Mouse (Mus musculus): ENCODE measurements around the gene Dnajc3.

The Dnajc3 gene

DNA sequence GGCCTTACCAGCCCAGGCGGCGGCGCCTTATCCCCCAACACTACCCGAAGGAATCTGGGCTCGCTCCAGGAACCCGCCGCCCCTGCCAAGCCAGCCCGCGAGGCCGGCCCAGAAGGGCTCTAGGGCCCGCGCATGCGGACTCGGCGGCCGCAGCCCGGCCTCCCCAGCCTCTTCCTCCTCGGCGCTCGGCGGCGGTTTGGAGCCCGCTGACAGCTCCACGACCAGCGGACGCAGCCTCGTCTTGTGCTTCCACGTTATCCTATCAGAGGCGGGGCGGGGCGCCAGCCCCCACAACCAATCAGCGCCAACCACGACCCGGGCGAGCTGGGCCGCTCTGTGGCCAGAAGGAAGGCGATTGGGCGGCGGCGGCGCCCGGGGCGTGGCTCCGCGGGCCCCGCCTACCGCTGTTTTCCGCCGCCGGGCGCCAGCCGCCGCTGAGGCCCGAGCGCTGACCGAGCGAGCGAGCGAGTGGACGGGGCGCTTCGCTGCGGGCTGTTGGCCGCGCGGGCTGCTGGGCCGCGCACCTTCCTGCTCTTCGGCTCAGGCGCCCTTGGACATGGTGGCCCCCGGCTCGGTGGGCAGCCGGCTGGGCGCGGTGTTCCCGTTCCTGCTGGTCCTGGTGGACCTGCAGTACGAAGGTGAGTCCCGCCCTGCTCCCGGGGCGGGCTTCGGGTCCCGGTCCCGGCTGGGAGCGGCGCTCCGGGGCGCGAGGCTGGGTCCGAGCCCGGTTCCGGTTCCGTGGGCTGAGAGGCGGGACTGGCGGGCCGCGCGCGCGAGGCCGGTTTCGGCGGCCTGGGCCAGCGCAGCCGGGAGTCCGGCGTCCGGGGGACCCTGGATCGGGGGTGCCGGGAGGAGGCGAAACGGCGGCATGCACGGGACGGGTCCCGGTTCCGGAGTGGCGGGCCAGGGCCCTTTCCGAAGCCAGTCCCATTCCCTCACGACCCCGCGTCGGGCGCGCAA is at the start of gene Dnajc3:
Gene Dnajc3 (plus strand): TSS at position 444 of the 960 bp plus-strand sequence.
- WGBS, result under 1% methylated on average over 123 of the region's 124 CpGs

DNA sequence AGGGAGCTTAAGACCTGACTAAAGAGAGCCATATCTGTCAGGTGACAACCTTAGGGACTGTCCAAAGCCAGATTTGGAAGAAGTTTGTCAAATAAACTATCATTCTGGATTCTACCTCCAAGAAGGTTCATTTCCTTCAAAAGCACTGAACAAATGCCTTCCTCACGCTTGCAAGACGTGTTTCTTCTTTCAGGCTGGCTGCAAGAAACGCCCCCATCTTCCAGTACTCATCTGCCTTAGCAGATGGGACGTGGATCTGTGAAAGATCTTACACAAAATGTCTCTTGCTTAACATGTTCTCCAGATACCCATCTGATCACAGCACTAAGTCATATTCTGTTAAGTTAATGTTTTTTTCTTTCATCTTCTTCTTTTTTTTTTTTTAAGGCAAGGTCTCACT is 47.7 kb upstream of the Dnajc3 start:
- WGBS, result 52% methylated on average over 4 of the region's 4 CpGs

DNA sequence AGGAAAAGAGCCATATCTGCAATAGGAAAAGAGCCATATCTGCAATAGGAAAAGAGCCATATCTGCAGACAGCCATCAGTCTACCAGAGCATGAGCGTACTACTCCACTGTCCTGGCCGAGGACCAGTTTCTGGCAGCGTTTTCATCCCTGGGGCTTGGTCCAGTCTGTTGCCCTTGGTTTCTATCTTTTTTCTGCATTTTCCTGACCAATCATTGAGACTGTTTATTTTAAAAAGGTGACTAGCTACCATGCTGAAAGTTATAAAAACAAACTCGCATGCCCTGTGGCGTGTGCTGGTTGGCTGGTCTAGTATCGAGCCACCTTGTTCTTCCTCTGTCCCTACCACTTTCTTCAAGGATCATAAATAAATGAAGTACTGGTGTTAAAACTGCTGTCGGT is 42.5 kb upstream of the Dnajc3 start:
- 80% methylated on average over 7 of the region's 7 CpGs for WGBS

DNA sequence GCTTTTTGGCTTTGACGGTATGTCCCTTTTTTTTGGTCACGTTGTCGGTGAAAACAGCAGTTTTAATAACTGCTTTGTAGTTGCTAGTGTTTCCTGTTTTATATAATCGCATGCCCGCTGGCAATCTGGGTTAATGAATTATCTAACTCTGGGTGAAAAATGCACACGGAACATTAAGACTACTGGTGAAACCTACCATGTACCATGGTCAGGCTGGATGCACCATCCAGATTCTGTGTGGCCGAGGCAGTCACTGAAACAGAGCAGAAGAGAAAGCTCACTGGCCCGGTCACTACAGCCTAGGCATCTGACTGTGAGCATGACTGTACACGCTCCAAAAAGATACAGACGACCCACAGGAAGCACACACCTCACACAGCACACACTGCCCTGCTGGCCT is 42.1 kb upstream of the Dnajc3 start:
- 88% methylated on average over 10 of the region's 10 CpGs for WGBS

DNA sequence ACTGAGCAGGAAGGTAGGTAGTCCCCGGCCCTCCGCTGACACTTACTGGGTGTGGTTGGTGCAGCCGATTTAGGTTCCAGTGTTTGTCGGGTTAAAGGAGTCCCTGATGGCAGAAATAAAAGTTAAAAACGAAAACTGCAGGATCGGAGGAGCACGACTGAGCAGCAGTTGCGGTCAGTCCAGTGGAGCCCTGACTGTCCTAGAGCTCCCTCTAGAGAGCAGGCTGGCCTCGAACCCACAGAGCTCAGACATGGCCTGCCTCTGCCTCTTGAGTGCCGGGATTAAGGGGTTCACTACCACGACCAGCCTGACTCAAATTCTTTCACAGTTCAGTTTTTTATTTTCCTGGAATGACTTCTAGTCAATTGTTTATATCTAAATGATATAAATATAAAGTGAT is 37.8 kb upstream of the Dnajc3 start:
- WGBS, result 81% methylated on average over 11 of the region's 11 CpGs

DNA sequence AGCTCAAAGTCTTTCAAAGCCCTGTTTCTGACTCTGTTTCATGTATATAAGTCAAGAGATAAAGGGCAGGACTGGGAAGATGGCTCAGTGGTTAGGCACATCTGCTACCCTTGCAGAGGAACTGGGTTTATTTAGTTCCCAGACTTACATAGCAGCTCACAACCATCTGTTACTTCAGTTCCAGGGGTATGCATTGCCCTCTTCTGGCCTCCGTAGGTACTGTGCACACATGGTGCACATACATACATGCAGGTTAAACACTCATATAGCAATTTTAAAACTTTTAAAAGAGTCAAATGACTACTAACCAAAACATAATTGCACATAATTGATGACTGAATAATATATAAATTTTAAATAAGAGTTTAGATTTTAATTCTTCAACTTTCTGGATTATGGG is 36.9 kb upstream of the Dnajc3 start:
- WGBS, result 98% methylated on average over 1 of the region's 1 CpGs

DNA sequence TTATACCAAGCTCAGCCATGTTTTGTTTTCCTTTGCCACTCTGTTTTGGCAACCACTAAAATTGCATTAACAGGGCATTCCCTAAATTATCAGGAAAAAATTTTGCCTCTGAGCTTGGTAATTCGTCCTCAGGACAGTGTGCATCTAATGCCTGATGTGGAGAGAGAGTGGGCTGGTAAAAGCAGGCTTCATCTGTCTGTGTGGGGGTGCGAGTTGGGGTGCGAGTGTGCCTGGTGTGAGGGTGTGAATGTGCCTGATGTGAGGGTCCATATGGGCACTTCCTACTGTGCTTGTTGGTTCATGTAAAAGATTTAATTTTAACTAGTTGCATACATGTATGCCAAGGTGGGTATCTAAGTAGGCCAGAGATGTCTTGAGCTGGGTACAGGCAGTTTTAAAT is 34.4 kb upstream of the Dnajc3 start:
- WGBS, result 57% methylated on average over 3 of the region's 3 CpGs

DNA sequence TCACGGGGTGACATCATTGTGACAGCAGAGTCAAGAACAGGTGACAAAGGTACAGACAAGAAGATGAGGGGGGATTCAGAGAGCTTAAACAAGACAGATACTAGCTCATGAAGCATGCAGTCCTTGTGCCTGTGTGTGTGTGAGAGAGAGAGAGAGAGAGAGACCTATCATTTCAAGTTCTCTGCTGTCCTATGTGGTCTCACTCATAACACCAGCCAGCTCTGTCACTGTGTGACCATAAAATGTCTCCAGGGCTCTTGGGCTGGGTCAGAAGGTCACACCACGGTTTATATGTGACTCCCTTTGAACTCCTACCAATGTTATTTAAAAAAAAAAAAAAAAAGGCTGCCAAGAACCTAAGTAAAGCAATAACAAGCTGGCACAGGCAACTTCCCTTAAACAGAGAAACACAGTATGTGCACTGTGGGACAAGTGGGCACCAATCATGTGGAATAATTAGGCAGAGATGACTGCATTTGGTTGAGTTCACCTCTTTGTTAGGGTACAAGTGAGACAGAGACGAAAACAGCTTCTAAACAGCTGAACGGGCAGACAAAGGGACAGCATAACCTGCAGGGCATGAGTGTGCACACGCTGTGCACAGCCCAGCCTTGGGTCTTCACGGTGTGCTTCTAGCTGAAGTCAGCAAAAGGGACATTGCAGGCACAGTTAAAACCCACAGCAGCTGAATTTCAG is 33.8 kb upstream of the Dnajc3 start:
- WGBS, result 45% methylated on average over 6 of the region's 6 CpGs

DNA sequence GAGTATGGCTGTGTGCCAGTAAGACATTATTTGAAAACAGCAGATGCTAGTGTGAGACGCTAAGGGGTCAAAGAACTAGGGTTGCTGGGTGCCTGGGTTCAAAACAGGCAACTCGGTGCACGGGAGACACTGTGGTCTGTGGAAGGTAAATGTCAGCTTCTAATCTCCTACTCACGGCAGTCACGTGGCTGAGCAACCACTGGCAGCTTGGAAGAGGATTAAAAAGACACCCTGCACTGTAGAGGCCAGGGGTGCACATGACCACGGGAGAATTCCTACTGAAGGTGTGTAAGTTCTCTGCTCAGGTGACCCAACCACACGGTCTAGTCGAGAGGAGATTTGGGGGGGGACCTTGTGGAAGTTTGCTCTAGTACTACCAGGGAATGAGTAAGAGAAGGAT is 30.2 kb upstream of the Dnajc3 start:
- WGBS, result 68% methylated on average over 8 of the region's 8 CpGs

DNA sequence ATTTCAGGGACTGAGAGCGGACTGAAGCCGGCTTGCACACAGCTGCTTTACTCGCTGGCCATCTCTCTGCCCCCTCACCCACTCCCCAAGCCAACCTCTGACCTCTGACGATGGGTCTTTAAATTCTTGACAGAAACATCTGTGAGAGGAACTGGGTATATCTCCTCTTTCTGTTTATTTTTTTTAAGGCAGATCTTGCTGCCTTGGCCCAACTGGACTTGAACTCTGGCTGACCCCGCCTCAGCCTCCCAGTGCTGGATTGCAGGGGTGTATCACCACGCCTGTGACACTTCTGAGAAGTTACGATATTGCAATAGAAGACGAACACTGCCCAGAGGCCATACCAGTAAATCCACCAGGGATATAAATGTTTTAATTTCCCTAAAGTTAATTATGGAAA is 27.9 kb upstream of the Dnajc3 start:
- 92% methylated on average over 8 of the region's 8 CpGs for WGBS

DNA sequence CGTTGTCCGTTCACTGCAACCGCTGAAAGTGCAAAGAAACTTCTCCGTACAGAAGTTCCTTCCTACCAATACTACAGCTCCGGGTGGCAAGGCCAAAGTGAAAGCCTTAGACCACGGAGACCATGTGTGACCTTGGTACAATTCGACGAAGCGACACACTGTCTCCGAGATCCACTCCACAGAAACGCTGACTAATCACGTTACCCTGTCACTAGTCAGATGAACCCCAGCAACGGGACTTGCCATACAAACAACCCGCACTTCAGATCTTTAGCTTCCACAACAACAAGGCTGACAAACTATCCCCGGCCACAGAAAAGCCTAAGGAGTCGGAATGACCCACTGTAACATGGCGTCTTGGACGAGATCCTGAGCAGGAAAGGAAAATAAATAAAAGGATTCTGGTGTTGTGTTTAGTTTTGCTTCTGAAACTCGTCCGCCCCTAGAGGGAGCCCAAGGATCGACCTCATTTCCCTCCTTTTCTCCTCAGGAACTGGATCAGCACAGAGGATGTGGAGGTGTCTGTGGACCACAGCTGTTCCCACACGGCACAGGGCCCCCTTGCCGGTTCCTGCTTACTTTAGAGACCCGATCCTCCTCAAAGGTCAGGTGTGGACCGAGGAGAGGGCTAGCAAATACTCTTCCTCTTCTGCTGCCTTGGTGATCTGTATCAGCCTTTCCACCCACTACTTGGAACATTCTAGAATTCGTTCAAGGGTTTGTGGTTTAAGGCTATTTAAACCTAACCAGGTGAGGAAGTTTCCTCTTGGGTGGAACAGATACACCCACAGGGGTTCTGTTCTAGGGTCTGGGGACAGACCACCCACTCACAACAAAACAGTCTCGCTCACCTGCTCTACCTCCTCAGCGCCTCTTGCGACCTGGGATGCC is 27.2 kb upstream of the Dnajc3 start:
- 52% methylated on average over 29 of the region's 29 CpGs for WGBS

DNA sequence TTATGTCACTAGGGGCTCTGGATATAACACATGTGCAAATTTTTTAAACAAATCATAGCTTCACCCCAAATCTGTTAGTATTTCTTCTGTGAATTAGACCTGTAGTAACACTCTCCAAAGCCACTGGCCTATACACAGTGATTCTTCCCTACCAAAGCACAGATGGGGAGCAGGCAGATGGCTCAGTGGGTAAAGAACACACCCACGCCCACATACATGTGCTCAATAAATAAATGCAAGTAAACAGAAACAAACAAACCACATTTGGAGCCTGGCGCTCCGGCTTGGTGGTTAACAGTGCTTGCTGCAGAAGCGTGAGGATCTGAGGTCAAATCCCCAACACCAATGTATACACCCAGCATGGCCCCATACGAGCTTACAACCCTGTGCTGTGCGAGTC is 26.3 kb upstream of the Dnajc3 start:
- WGBS, result 85% methylated on average over 6 of the region's 6 CpGs

DNA sequence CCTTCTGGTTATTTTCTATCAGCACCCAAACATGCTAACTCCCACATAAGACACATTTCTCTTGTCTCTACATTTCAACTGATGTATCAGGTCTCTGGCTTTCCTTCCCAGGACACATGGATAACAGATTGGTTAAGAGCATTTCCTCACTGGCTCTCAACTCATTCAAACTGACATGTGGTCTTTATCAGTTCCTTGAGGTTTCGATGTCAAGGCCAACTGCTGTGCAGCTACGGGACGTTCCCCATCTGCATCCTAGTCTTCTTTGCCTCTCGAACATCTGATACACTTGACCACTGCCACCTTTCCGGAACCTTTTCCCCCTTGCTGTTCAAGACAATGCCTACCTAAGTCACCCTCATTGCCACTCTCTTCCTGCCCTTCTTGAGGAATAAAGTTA is 24.1 kb upstream of the Dnajc3 start:
- WGBS, result 88% methylated on average over 5 of the region's 5 CpGs

DNA sequence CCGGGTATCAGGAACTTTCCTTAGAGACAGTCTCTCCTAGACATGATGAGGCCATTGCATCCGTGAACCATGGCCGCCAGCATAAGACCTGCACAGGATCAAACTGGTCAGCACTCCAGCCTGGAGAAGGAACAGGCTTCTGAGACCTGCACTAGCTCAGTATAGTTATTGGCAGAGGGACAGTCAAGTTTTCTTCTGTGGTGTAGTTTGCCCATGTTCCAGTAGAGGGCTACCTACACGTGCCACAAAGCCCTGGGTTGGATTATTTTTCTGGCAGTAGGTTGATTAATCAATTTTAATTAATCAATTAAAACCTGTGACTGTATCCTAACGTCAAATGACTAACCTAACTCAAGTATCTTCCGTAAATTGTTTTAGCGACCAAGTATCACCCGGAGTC is 18.8 kb upstream of the Dnajc3 start:
- WGBS, result 72% methylated on average over 8 of the region's 8 CpGs

DNA sequence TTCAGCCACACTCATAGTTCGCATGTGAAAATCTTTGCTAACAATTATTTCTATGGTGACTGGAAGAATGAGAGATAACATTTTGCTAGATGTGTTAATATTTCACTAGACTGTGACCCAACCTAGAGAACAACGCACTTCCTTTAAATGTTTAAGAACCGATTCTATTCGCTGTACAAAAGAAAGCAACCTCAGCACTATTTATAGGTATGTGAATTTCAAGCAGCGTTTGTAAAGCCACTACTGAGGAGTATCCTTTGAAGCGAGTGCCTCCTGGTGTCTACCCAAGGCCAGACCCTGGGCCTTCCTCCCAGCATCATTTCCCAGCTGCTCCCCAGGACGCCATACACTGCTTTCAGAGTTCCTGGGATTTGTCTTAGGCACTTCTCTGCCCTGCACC is 17.1 kb upstream of the Dnajc3 start:
- 48% methylated on average over 7 of the region's 7 CpGs for WGBS

DNA sequence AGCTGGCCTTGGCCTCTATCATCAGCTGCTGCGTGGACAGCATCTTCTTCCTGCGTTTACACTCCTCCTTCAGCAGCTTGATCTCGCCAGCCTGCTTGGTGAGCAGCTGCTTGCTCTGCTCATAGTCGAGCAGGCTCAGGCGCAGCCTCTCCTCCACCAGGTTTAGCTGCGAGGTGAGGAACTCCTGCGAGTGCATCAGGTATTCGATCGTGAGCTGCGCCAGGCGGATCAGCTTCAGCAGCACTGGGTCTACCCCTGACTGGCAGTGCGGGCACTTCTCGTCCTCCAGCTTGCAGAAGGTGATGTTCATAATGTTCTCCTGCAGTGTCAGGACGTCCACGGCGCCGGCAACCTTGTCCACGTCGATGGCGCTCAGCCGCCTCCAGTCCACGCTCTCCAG is 15.5 kb upstream of the Dnajc3 start:
- 38% methylated on average over 22 of the region's 22 CpGs for WGBS

DNA sequence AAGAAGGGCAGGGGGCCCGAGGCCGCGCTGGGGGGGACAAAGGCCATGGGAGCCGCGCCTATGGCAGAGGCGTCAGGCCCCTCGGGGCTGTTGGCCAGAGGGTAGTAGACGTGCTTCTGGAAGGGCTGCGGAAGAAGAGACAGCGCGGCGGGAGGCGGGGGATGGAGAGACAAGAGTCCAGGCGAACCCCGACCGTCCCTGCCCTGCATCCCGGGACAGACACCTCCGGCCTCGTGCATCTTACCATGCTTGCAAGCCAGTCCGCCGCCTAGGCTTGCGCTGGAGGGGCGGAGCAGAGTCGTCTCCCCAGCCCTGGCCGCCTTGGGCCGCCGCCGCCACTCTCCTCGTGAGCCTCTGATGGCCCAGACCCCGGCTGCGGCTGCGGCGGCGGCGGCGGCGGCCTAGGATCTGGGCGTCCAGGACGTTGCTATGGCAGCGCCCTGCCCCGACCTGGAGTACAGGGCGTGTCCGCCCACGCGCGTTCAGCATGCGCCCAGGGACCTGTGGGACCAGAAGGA is 15.1 kb upstream of the Dnajc3 start:
- WGBS, result 6% methylated on average over 47 of the region's 47 CpGs

DNA sequence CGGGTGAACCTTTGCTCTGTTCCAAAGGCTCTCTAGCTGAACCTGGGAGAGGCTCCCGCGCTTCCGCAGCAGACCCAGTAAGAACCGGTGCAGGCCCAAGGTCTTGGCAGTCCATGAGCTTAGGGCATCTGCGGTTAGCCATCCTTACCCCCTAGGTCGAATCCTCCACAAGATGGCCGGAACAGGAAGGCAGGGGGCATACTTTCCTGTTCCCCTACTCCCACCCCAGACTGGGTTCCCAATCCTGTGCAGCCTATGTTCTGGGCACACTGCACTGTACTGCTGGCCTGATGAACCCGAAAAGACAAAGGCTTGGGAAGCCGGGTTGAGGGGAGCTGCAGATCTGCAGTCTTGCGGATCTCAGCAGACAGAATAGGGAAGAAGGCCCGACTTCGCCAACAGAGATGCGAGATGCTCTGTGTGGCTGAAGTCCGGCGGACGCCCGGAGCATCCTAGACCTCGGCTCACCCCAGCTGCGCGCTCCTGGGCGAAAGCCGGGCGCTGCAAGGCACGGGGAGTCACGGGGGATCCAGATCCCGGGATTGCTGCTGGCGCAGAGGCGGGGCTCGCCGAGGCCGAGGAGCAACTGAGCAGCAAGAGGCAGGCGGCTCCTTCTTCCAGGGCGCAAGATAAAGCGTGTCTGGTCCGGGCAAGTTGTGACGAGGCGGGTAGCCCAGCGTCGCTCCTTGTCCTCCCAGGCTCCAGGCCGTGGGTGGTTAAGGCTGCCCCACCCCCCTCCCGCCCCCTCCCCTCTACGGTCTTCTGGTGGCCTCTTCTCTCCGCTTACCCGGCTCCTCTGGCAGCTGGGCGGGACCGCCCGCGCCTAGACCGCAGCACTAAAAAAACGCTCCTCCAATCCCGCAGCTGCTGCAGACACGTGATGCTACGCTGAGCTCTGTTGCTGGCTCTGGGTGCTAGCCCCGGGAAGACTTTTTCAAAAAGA is 12.8 kb upstream of the Dnajc3 start, which contains the start of gene Dzip1:
Gene Dzip1 (minus strand): TSS at position 788 of the 943 bp plus-strand sequence.
- 2% methylated on average over 55 of the region's 55 CpGs for WGBS

DNA sequence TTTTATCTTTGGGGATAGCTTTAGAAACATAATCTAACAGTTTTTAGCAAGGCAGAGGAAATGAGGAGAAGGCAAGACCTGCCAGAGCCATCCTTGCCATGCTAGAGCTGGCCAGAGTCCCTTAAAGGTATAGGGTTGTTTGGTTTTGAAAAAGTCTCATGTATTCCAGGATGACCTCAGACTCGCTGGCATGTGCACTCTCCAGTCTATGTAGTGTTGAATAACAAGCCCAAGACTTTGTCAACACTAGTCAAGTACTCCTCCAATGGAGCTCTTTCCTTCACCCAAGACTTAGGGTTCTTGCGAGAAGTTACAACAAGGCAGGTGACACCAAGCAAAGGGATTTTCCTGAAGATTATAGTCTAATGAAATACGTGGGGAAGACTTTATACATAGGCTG is 9.2 kb upstream of the Dnajc3 start:
- 88% methylated on average over 3 of the region's 3 CpGs for WGBS

DNA sequence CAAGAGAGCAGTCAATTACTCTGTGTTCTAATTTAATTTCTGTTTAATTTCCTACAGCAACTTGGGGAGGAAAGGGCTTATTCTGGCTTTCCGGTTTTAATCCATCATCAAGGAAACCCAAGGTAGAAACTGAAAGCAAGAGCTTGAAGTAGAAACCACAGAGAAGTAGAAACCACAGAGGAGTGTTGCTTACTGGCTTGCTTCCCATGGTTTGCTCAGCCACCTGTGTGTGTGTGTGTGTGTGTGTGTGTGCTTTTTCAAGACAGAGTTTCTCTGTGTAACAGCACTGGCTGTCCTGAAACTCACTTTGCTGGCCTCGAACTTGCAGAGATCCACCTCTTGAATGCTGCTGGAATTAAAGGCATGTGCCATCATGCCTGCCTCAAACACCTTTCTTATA is 8.0 kb upstream of the Dnajc3 start:
- WGBS, result 72% methylated on average over 2 of the region's 2 CpGs

DNA sequence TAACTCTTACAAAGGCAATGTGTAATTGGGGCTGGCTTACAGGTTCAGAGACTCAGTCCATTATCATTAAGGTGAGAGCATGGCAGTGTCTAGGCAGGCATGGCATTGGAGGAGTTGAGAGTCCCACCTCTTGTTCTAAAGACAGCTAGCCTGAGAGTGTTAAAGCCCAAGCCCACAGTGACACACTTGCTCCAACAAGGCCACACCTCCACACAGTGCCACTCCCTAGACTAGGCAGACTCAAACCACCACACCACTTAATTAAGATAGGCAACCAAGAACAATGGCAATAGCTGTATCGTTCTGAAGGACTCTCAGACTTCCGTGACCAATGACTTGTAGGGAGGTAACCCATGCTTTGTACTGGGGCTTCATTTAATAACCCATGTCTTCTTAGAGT is 7.0 kb upstream of the Dnajc3 start:
- 91% methylated on average over 2 of the region's 2 CpGs for WGBS

All from cerebral cortex, adult 2 months (tissue).